Mouse (Mus musculus) myocyte (in vitro differentiated cells): ENCODE results near the gene Tmem125. TPM values are rescaled to one million over a fixed set of nuclear protein-coding genes. Genes with fewer than 3 reads are reported as not detected.
A peak's percentile ranks its signal among the peaks of the same experiment; 100 is the strongest.

ENCODE experiments used
- H3K27me3 ChIP-seq: one replicate; pipeline ENCODE4 v1.6.1; 2011; ENCODE audit not compliant: control insufficient read depth, insufficient read depth, insufficient read length
- H3K36me3 ChIP-seq: one replicate; pipeline ENCODE4 v1.6.1; 2011; ENCODE audit not compliant: control insufficient read depth, insufficient read depth
- H3K4me2 ChIP-seq: one replicate; pipeline ENCODE4 v1.6.1; 2011; ENCODE audit warnings: low read depth, control low read depth
- H3K4me3 ChIP-seq: one replicate; pipeline ENCODE4 v1.5.1; 2011; ENCODE audit warnings: mild to moderate bottlenecking, control low read depth, moderate library complexity
- H3K79me2 ChIP-seq: one replicate; pipeline ENCODE4 v1.6.1; 2011; ENCODE audit not compliant: control insufficient read depth, insufficient read depth
- H3ac ChIP-seq: one replicate; pipeline ENCODE4 v1.6.1; 2011; ENCODE audit not compliant: control insufficient read depth, insufficient read length
- CEBPB ChIP-seq: IDR thresholded peaks from 2 replicates; pipeline ENCODE4 v1.6.1; 2011; ENCODE audit warnings: mild to moderate bottlenecking, moderate library complexity; ENCODE audit not compliant: poor library complexity, insufficient read depth, severe bottlenecking
- E2F4 ChIP-seq: IDR thresholded peaks from one replicate; pipeline ENCODE4 v1.6.1; 2011; ENCODE audit warnings: mild to moderate bottlenecking, control low read depth, moderate library complexity; ENCODE audit not compliant: insufficient read depth
- MAX ChIP-seq: IDR thresholded peaks from one replicate; pipeline ENCODE4 v1.6.1; 2011; ENCODE audit warnings: low read depth, mild to moderate bottlenecking, control low read depth
- MYOD1 ChIP-seq, 3 experiments: IDR thresholded peaks; one replicate each; pipeline ENCODE4 v1.6.1; 2011; ENCODE audit warnings: control low read depth in 2 of 3, low read depth in 2 of 3, mild to moderate bottlenecking in 2 of 3, moderate library complexity in 1 of 3; ENCODE audit not compliant: insufficient read length in 2 of 3, control insufficient read depth in 1 of 3
- MYOG ChIP-seq, 3 experiments: IDR thresholded peaks; one replicate each; pipeline ENCODE4 v1.6.1; 2011; ENCODE audit warnings: control low read depth in 2 of 3, low read depth in 2 of 3, mild to moderate bottlenecking in 2 of 3; ENCODE audit not compliant: insufficient read length in 2 of 3, control insufficient read depth in 1 of 3, insufficient read depth in 1 of 3
- POLR2A ChIP-seq: IDR thresholded peaks from one replicate; pipeline ENCODE4 v1.6.1; 2011; ENCODE audit warnings: low read depth, mild to moderate bottlenecking, control low read depth, moderate library complexity; ENCODE audit not compliant: insufficient read length
- POLR2AphosphoS2 ChIP-seq: IDR thresholded peaks from one replicate; pipeline ENCODE4 v1.6.1; 2011; ENCODE audit warnings: low read depth, control low read depth; ENCODE audit not compliant: insufficient read length
- REST ChIP-seq: IDR thresholded peaks from one replicate; pipeline ENCODE4 v1.6.1; 2011; ENCODE audit warnings: mild to moderate bottlenecking, control low read depth, moderate library complexity; ENCODE audit not compliant: insufficient read depth, insufficient read length
- SRF ChIP-seq: IDR thresholded peaks from one replicate; pipeline ENCODE4 v1.6.1; 2011; ENCODE audit warnings: low read depth; ENCODE audit not compliant: control insufficient read depth, insufficient read length
- TCF12 ChIP-seq: IDR thresholded peaks from one replicate; pipeline ENCODE4 v1.6.1; 2011; ENCODE audit warnings: mild to moderate bottlenecking, control low read depth; ENCODE audit not compliant: poor library complexity, insufficient read depth, severe bottlenecking
- TCF3 ChIP-seq: IDR thresholded peaks from one replicate; pipeline ENCODE4 v1.6.1; 2011; ENCODE audit warnings: low read depth, control low read depth; ENCODE audit not compliant: insufficient read length
- USF1 ChIP-seq: IDR thresholded peaks from one replicate; pipeline ENCODE4 v1.6.1; 2011; ENCODE audit warnings: low read depth, mild to moderate bottlenecking, control low read depth, moderate library complexity
- polyA plus RNA-seq: library from polyadenylated mRNA; unstranded; fragments of >200 nt; fragmentation: generic; extraction: Trizol; gene quantifications from one replicate; pipeline ENCODE4 v1.2.1, GENCODE M21; 2012; ENCODE audit warnings: missing spikeins

Tmem125 gene
- polyA plus RNA-seq, 1 experiment = not detected

DNA sequence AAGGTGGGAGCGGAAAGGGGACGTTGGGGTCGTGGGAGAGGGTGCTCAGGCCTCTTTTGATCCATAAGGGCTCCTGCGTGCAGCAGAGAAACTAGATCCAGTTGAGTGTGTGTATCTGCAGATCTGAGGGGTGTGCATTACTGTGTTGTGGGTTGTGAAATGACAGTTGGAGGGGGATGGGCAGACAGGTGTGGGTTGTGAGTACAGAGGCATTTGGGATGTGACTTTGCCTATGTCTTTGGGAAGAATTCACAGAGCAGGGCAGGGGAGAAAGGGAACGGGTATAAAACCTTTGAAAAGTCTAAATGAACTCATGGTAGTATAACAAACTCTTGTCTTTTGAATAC, 16.5 kb downstream of the Tmem125 start:
- Histone ChIP-seq H3K27me3 (peaks cover 58% of the 10 kb centered on the region), H3K4me2 (no peak overlapping the region), H3K36me3 (no peaks in the 10 kb centered on the region), H3K4me3 (no peak overlapping the region), H3K79me2 (no peaks in the 10 kb centered on the region), H3ac (no peak overlapping the region)
- no peak for TF ChIP-seq POLR2AphosphoS2
- TF ChIP-seq MYOD1 (IDR thresholded peaks at IDR 0.05; ENCODE audit: control insufficient read depth in 1 of 3, insufficient read length in 2 of 3, low read depth in 2 of 3) = no peak
- no peak for TF ChIP-seq REST
- no peak for TF ChIP-seq POLR2A
- no peak for TF ChIP-seq CEBPB
- no peak for TF ChIP-seq TCF3
- TF ChIP-seq MAX = no peak
- no peak for TF ChIP-seq MYOG (IDR thresholded peaks at IDR 0.05; ENCODE audit: control insufficient read depth in 1 of 3, insufficient read depth in 1 of 3, insufficient read length in 2 of 3, low read depth in 2 of 3)
- no peak for TF ChIP-seq USF1
- TF ChIP-seq SRF = no peak
- no peak for TF ChIP-seq TCF12
- no peak for TF ChIP-seq E2F4

GRCm38 (mm10) chr4:118526408-118527334, 17.2 kb downstream of the Tmem125 start, which contains the start of gene 2610528J11Rik:
Gene 2610528J11Rik, plus strand, starts transcription at chr4:118526999.
- Histone ChIP-seq H3K27me3 (peaks cover 60% of the 10 kb centered on the region), H3ac (no peak within 1 kb of the TSS), H3K4me2 (no peak within 1 kb of the TSS), H3K79me2 (no peaks in the 10 kb centered on the region), H3K36me3 (no peaks in the 10 kb centered on the region), H3K4me3 (no peak within 1 kb of the TSS)
- TF ChIP-seq TCF12 (no peak), MAX (no peak), E2F4 (no peak), MYOG (IDR thresholded peaks at IDR 0.05; ENCODE audit: control insufficient read depth in 1 of 3, insufficient read depth in 1 of 3, insufficient read length in 2 of 3, low read depth in 2 of 3) (no peak), REST (no peak), POLR2A (no peak), TCF3 (no peak), CEBPB (no peak), USF1 (no peak), MYOD1 (IDR thresholded peaks at IDR 0.05; ENCODE audit: control insufficient read depth in 1 of 3, insufficient read length in 2 of 3, low read depth in 2 of 3) (no peak), POLR2AphosphoS2 (no peak), SRF (no peak)

DNA sequence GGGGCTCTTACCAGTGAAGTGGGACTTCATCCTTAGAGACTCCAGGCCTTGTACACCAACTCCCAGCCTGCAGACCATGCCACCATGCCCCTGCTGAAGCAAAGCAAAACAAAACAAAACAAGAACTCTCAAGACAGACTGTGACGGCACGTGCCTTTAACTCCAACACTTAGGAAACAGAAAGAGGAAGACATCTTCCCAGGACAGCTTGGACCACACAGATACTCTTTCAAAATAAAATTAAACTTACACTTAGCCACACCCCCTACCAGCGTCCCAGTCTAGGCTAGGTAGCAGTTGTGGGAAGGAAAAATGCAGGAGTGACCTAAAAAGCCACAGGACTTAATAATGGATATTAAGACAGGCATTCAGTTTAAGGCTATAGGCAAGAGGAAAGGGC, 18.1 kb downstream of the Tmem125 start:
- Histone ChIP-seq H3ac (no peak overlapping the region), H3K79me2 (no peaks in the 10 kb centered on the region)
- no peak for TF ChIP-seq CEBPB
- TF ChIP-seq REST = no peak
- TF ChIP-seq TCF12 = no peak
- TF ChIP-seq USF1 = no peak
- TF ChIP-seq SRF = no peak

GRCm38 (mm10) chr4:118523976-118524375, 19.9 kb downstream of the Tmem125 start:
- no peak overlapping the region for H3ac ChIP-seq
- H3K4me2 ChIP-seq = no peak overlapping the region
- TF ChIP-seq POLR2AphosphoS2 = no peak
- no peak for TF ChIP-seq POLR2A
- TF ChIP-seq MYOG (IDR thresholded peaks at IDR 0.05; ENCODE audit: control insufficient read depth in 1 of 3, insufficient read depth in 1 of 3, insufficient read length in 2 of 3, low read depth in 2 of 3) = no peak
- TF ChIP-seq USF1 = no peak
- no peak for TF ChIP-seq TCF3
- no peak for TF ChIP-seq SRF
- no peak for TF ChIP-seq MAX
- no peak for TF ChIP-seq REST
- no peaks in the 10 kb centered on the region for H3K36me3 ChIP-seq
- no peak overlapping the region for H3K4me3 ChIP-seq
- H3K79me2 ChIP-seq = no peaks in the 10 kb centered on the region
- peaks cover 61% of the 10 kb centered on the region for H3K27me3 ChIP-seq

More for the DNA sequence above, 18.1 kb downstream of the Tmem125 start:
- Histone ChIP-seq H3K36me3 (no peaks in the 10 kb centered on the region), H3K4me2 (no peak overlapping the region), H3K4me3 (no peak overlapping the region), H3K27me3 (peaks cover 60% of the 10 kb centered on the region)

GRCm38 (mm10) chr4:118522248-118522647, 21.6 kb downstream of the Tmem125 start:
- H3K36me3 ChIP-seq = no peaks in the 10 kb centered on the region
- peak in 2 of 3 experiments; percentile 24 to 72 for TF ChIP-seq MYOD1 (IDR thresholded peaks at IDR 0.05; ENCODE audit: control insufficient read depth in 1 of 3, insufficient read length in 2 of 3, low read depth in 2 of 3)
- TF ChIP-seq REST = no peak
- peak in 2 of 3 experiments; percentile 6 to 59 for TF ChIP-seq MYOG (IDR thresholded peaks at IDR 0.05; ENCODE audit: control insufficient read depth in 1 of 3, insufficient read depth in 1 of 3, insufficient read length in 2 of 3, low read depth in 2 of 3)
- no peak for TF ChIP-seq MAX
- H3ac ChIP-seq = no peak overlapping the region
- H3K4me3 ChIP-seq = no peak overlapping the region
- H3K79me2 ChIP-seq = no peaks in the 10 kb centered on the region
- H3K4me2 ChIP-seq = no peak overlapping the region
- H3K27me3 ChIP-seq = peaks cover 61% of the 10 kb centered on the region
